Comparison of ENCODE assay signal across 11 mouse cellular contexts in the genomic region with DNA sequence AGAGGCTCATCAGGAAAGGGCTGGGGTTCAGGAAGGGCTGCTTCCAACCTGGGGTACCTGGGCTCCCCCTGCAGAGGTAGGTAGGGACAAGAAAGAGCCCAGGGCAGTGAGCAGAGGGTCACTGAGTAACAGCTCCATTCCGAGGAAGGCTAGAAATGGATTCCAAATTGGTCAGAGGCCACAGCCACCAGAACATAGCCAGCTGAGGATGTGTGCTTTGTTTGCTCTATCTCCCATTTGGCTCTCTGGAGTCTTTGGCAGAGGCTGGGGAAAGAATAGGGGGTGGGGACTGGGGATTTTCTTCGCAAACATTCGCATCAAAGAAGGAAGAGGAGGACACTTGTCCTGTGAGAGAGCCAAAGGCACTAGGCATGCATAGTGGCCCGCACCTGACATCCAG. TPM values are rescaled to one million over a fixed set of nuclear protein-coding genes. Genes with fewer than 3 reads are reported as not detected.
A peak's percentile ranks its signal among the peaks of the same experiment; 100 is the strongest.
DNase-seq lines count a peak whose midpoint lies in the region; ATAC-seq and TF ChIP-seq lines count a peak whose summit lies in the region.
"Had no signal": no experiment of that assay in that cellular context is flagged by ENCODE, and none has a peak within 500 bp of the region (broad histone marks: within the 10 kb centered on the region; RNA-seq: fewer than 3 reads in every experiment).

No protein-coding gene starts in this region.

- TF ChIP-seq CTCF in liver, postnatal 0 days (IDR thresholded peaks at IDR 0.05; ENCODE audit: low read depth): no peak

- no peak overlapping the region for H3K4me3 ChIP-seq in liver, postnatal 0 days (ENCODE audit: low read depth, low read length)

- WGBS in liver, postnatal 0 days (ENCODE audit: insufficient replicate concordance): 65% methylated on average over 4 of the region's 4 CpGs

- peak; percentile 46 for DNase-seq in kidney, adult 9 months
- no peak for DNase-seq in kidney, adult 11 months
- peak; percentile 75 for DNase-seq in heart, adult 8-10 months (ENCODE audit: low spot score)
- DNase-seq in heart, postnatal 10 days: peak; percentile 59 to 65
- no peak for DNase-seq in liver, postnatal 0 days
- no peak for DNase-seq in B cell, adult 2 months
- no peak for DNase-seq in neural tube, embryonic 10.5 days (ENCODE audit: extremely low spot score, low spot score)
- no peak for DNase-seq in thymus, postnatal 25 days
- DNase-seq: layer of hippocampus, postnatal 36 days had no signal

- no peaks in the 10 kb centered on the region for H3K9me3 ChIP-seq in liver, postnatal 0 days (ENCODE audit: low read length)

- ATAC-seq in liver, postnatal 0 days: no peak

- no peaks in the 10 kb centered on the region for H3K4me1 ChIP-seq in liver, postnatal 0 days (ENCODE audit: insufficient read depth)

- no peak for TF ChIP-seq EP300 in liver, postnatal 0 days (IDR thresholded peaks at IDR 0.05; ENCODE audit: low read depth)

- H3K27ac ChIP-seq in liver, postnatal 0 days (ENCODE audit: low read depth): peak overlapping the region; percentile 36; the same call in 1 of the 2 replicates

- no peak overlapping the region for H3K4me2 ChIP-seq in liver, postnatal 0 days (ENCODE audit: low read depth, low read length)

- intact Hi-C loops in heart, postnatal 10 days (cut with DNase I): no loop called here

- 0 out of 2 replicates have a peak, but pooled peaks cover 3% of the 10 kb centered on the region for H3K27me3 ChIP-seq in liver, postnatal 0 days (ENCODE audit: insufficient read depth, low read length)

- H3K36me3 ChIP-seq in liver, postnatal 0 days (replicated peaks; ENCODE audit: insufficient read depth, low read length): no peaks in the 10 kb centered on the region

- H3K9ac ChIP-seq in liver, postnatal 0 days (replicated peaks): no peak overlapping the region

RNA-seq across cellular contexts. Expression of a gene that starts 10.6 kb away (rescaled TPM):
- 10 to 100 TPM; 56.7 to 79.2 (median 64.0) TPM for total RNA-seq in heart, adult 8-10 months (2022)
- 10 to 100 TPM; 64.4 to 75.9 TPM for total RNA-seq in heart, postnatal 10 days (2021)
- 1.8 and 2.3 TPM in 2 replicates for polyA plus RNA-seq in liver, postnatal 0 days (2015; fragmentation: Nextera tagmentation; extraction: Ambion mirVana)
- total RNA-seq: layer of hippocampus, postnatal 36 days had no signal

RNA-seq across cellular contexts. Expression of a gene that starts 23.7 kb away (rescaled TPM):
- total RNA-seq in heart, adult 8-10 months (2022): 1 to 10 TPM in 3 of 4 experiments, under 1 TPM in 1; 0.92 to 2.6 (median 1.5) TPM
- 1 to 10 TPM; 5.5 to 7.4 TPM for total RNA-seq in heart, postnatal 10 days (2021)
- 0.56 and 0.72 TPM in 2 replicates for polyA plus RNA-seq in liver, postnatal 0 days (2015; fragmentation: Nextera tagmentation; extraction: Ambion mirVana)
- total RNA-seq: megakaryocyte, adult 5-6 weeks had no signal

RNA-seq across cellular contexts. Expression of a gene that starts 36.4 kb away (rescaled TPM):
- 1 to 10 TPM; 2.6 to 4.7 (median 4.3) TPM for total RNA-seq in heart, adult 8-10 months (2022)
- total RNA-seq in heart, postnatal 10 days (2021): 1 to 10 TPM; 4.0 to 4.1 TPM
- 3.9 and 4.4 TPM in 2 replicates for polyA plus RNA-seq in liver, postnatal 0 days (2015; fragmentation: Nextera tagmentation; extraction: Ambion mirVana)

RNA-seq across cellular contexts. Expression of a gene that starts 49.2 kb away (rescaled TPM):
- not detected for total RNA-seq in heart, adult 8-10 months (2022)
- not detected for total RNA-seq in heart, postnatal 10 days (2021)
- 0.72 TPM in 1 of 2 replicates, not detected in the other for polyA plus RNA-seq in liver, postnatal 0 days (2015; fragmentation: Nextera tagmentation; extraction: Ambion mirVana)
- total RNA-seq: adrenal gland, postnatal 36 days; layer of hippocampus, postnatal 36 days; megakaryocyte, adult 5-6 weeks had no signal

RNA-seq across cellular contexts. Expression of a gene that starts 55.7 kb away (rescaled TPM):
- total RNA-seq in heart, adult 8-10 months (2022): not detected
- not detected for total RNA-seq in heart, postnatal 10 days (2021)
- 1.8 TPM in 1 of 2 replicates, not detected in the other for polyA plus RNA-seq in liver, postnatal 0 days (2015; fragmentation: Nextera tagmentation; extraction: Ambion mirVana)
- total RNA-seq: adrenal gland, postnatal 36 days; layer of hippocampus, postnatal 36 days; megakaryocyte, adult 5-6 weeks had no signal

Comparison
In these comparisons a context has a peak if more than half of its experiments do, and no peak if none do; other contexts are left out.
1. DNase-seq: peak in kidney, adult 9 months (single experiment), heart, adult 8-10 months (single experiment) and heart, postnatal 10 days (2 of 2); none in kidney, adult 11 months (single experiment), liver, postnatal 0 days (single experiment), B cell, adult 2 months (0 of 2), neural tube, embryonic 10.5 days (single experiment) and thymus, postnatal 25 days (single experiment).